Mouse (Mus musculus) MEL (cell line): ENCODE measurements at regions not wholly inside any gene's neighbourhood (a gene's known extent, or its start where the extent isn't known, plus 50 kb on each side); places are given as distances from the start of the nearest gene placed in this dataset.
A peak's percentile ranks its signal among the peaks of the same experiment; 100 is the strongest.

Experiments used
- DNase-seq: peaks from one replicate; pipeline ENCODE4 v3.0.0; 2011; ENCODE audit warnings: low read depth, low spot score
- H3K27ac ChIP-seq: 2 replicates; pipeline ENCODE4 v1.5.1; 2012; ENCODE audit warnings: low read depth, mild to moderate bottlenecking, control low read depth, low read length, moderate library complexity; ENCODE audit not compliant: control insufficient read depth
- H3K27me3 ChIP-seq, 2 experiments: fragments of 150-350 bp in 1 of 2; sonication (generic) in 1 of 2; 2 replicates each; pipeline ENCODE4 v1.6.1; 2012; ENCODE audit warnings: low read length in 2 of 2, mild to moderate bottlenecking in 2 of 2, improper control_type of control experiment in 1 of 2, moderate library complexity in 1 of 2; ENCODE audit not compliant: insufficient read depth in 2 of 2, control insufficient read depth in 1 of 2
- H3K36me3 ChIP-seq, 2 experiments: 2 replicates each; pipeline ENCODE4 v1.6.1; 2012 to 2014; ENCODE audit warnings: low read length in 2 of 2, improper control_type of control experiment in 1 of 2, inconsistent platforms in 1 of 2, mild to moderate bottlenecking in 1 of 2; ENCODE audit not compliant: insufficient read depth in 2 of 2, control insufficient read depth in 1 of 2
- H3K4me1 ChIP-seq, 2 experiments: fragments of 150-350 bp in 1 of 2; sonication (generic) in 1 of 2; 2 replicates each; pipeline ENCODE4 v1.6.1; 2012; ENCODE audit warnings: low read length in 2 of 2, improper control_type of control experiment in 1 of 2, mild to moderate bottlenecking in 1 of 2; ENCODE audit not compliant: insufficient read depth in 2 of 2, control insufficient read depth in 1 of 2
- H3K4me3 ChIP-seq, 2 experiments: fragments of 150-350 bp in 1 of 2; sonication (generic) in 1 of 2; 2 replicates each; pipeline ENCODE4 v1.5.1; 2012; ENCODE audit warnings: low read depth in 2 of 2, low read length in 2 of 2, mild to moderate bottlenecking in 2 of 2, moderate library complexity in 2 of 2, control low read depth in 1 of 2, improper control_type of control experiment in 1 of 2; ENCODE audit not compliant: control insufficient read depth in 1 of 2, insufficient read depth in 1 of 2
- H3K79me2 ChIP-seq: 2 replicates; pipeline ENCODE4 v1.6.1; 2012; ENCODE audit warnings: mild to moderate bottlenecking, low read length, moderate library complexity; ENCODE audit not compliant: control insufficient read depth, poor library complexity, insufficient read depth
- H3K9ac ChIP-seq: 2 replicates; pipeline ENCODE4 v1.6.1; 2012; ENCODE audit warnings: low read depth, mild to moderate bottlenecking, control low read depth, low read length, moderate library complexity; ENCODE audit not compliant: control insufficient read depth, poor library complexity, severe bottlenecking
- H3K9me3 ChIP-seq: fragments of 150-350 bp; sonication (generic); replicated peaks from 2 replicates; pipeline ENCODE4 v1.6.1; 2012; ENCODE audit warnings: mild to moderate bottlenecking, low read length, improper control_type of control experiment, moderate library complexity; ENCODE audit not compliant: insufficient read depth
- CTCF ChIP-seq, 3 experiments: IDR thresholded peaks in 2 of 3; conservative IDR thresholded peaks in 1 of 3; 2 replicates each; pipeline ENCODE4 v1.5.1; 2011 to 2012; ENCODE audit warnings: low read length in 3 of 3, low read depth in 2 of 3, mild to moderate bottlenecking in 2 of 3, improper control_type of control experiment in 1 of 3, inconsistent platforms in 1 of 3, mixed read lengths in 1 of 3, moderate library complexity in 1 of 3; ENCODE audit not compliant: control insufficient read depth in 1 of 3, insufficient read depth in 1 of 3, poor library complexity in 1 of 3, severe bottlenecking in 1 of 3
- E2F4 ChIP-seq: IDR thresholded peaks from 2 replicates; pipeline ENCODE4 v1.6.1; 2011; ENCODE audit warnings: low read depth, low read length, improper control_type of control experiment, borderline replicate concordance
- ELF1 ChIP-seq: IDR thresholded peaks from 2 replicates; pipeline ENCODE4 v1.6.1; 2014; ENCODE audit warnings: low read depth, mild to moderate bottlenecking, inconsistent platforms, low read length, improper control_type of control experiment, moderate library complexity
- GATA1 ChIP-seq: IDR thresholded peaks from 2 replicates; pipeline ENCODE4 v1.6.1; 2011; ENCODE audit warnings: low read depth, low read length, improper control_type of control experiment
- JUND ChIP-seq: IDR thresholded peaks from 2 replicates; pipeline ENCODE4 v1.6.1; 2011; ENCODE audit warnings: low read depth, mild to moderate bottlenecking, improper control_type of control experiment, low read length
- MAZ ChIP-seq: IDR thresholded peaks from 2 replicates; pipeline ENCODE4 v1.6.1; 2012; ENCODE audit warnings: low read depth, mild to moderate bottlenecking, inconsistent platforms, low read length, improper control_type of control experiment
- MEF2A ChIP-seq: IDR thresholded peaks from 2 replicates; pipeline ENCODE4 v1.6.1; 2014; ENCODE audit warnings: low read depth, mild to moderate bottlenecking, inconsistent platforms, low read length, improper control_type of control experiment; ENCODE audit not compliant: poor library complexity, insufficient replicate concordance, severe bottlenecking; ENCODE audit errors: extremely low read depth
- NELFE ChIP-seq: IDR thresholded peaks from 2 replicates; pipeline ENCODE4 v1.6.1; 2011; ENCODE audit warnings: low read depth, low read length, improper control_type of control experiment
- NRF1 ChIP-seq: IDR thresholded peaks from 2 replicates; pipeline ENCODE4 v1.6.1; 2014; ENCODE audit warnings: low read depth, mild to moderate bottlenecking, inconsistent platforms, low read length, improper control_type of control experiment, moderate library complexity; ENCODE audit not compliant: poor library complexity, insufficient read depth, severe bottlenecking
- POLR2AphosphoS5 ChIP-seq: IDR thresholded peaks from 2 replicates; pipeline ENCODE4 v1.6.1; 2012; ENCODE audit warnings: low read depth, borderline replicate concordance, mild to moderate bottlenecking, inconsistent platforms, low read length, moderate library complexity, mixed read lengths
- RCOR1 ChIP-seq: IDR thresholded peaks from 2 replicates; pipeline ENCODE4 v1.6.1; 2012; ENCODE audit warnings: low read depth, mild to moderate bottlenecking, inconsistent platforms, low read length, improper control_type of control experiment
- TAL1 ChIP-seq: IDR thresholded peaks from 2 replicates; pipeline ENCODE4 v1.6.1; 2012; ENCODE audit warnings: mild to moderate bottlenecking, inconsistent platforms, low read length, moderate library complexity, mixed read lengths
- TBP ChIP-seq: IDR thresholded peaks from 2 replicates; pipeline ENCODE4 v1.8.0; 2011; ENCODE audit warnings: low read depth, low read length, improper control_type of control experiment
- TCF12 ChIP-seq: IDR thresholded peaks from 2 replicates; pipeline ENCODE4 v1.6.1; 2014; ENCODE audit warnings: low read depth, mild to moderate bottlenecking, inconsistent platforms, low read length, improper control_type of control experiment, moderate library complexity
- UBTF ChIP-seq: IDR thresholded peaks from 2 replicates; pipeline ENCODE4 v1.6.1; 2012; ENCODE audit warnings: low read depth, mild to moderate bottlenecking, inconsistent platforms, low read length, improper control_type of control experiment, moderate library complexity, borderline replicate concordance; ENCODE audit not compliant: insufficient read depth
- ZC3H11A ChIP-seq: IDR thresholded peaks from 2 replicates; pipeline ENCODE4 v1.6.1; 2012; ENCODE audit warnings: low read depth, mild to moderate bottlenecking, inconsistent platforms, low read length, improper control_type of control experiment
- ZKSCAN1 ChIP-seq: IDR thresholded peaks from 2 replicates; pipeline ENCODE4 v1.6.1; 2012; ENCODE audit warnings: low read depth, mild to moderate bottlenecking, inconsistent platforms, low read length, improper control_type of control experiment, moderate library complexity
- ZMIZ1 ChIP-seq: IDR thresholded peaks from 2 replicates; pipeline ENCODE4 v1.6.1; 2012; ENCODE audit warnings: low read depth, mild to moderate bottlenecking, inconsistent platforms, low read length, improper control_type of control experiment, moderate library complexity
- ZNF384 ChIP-seq: IDR thresholded peaks from 2 replicates; pipeline ENCODE4 v1.6.1; 2012; ENCODE audit warnings: low read depth, mild to moderate bottlenecking, inconsistent platforms, low read length, improper control_type of control experiment

DNA sequence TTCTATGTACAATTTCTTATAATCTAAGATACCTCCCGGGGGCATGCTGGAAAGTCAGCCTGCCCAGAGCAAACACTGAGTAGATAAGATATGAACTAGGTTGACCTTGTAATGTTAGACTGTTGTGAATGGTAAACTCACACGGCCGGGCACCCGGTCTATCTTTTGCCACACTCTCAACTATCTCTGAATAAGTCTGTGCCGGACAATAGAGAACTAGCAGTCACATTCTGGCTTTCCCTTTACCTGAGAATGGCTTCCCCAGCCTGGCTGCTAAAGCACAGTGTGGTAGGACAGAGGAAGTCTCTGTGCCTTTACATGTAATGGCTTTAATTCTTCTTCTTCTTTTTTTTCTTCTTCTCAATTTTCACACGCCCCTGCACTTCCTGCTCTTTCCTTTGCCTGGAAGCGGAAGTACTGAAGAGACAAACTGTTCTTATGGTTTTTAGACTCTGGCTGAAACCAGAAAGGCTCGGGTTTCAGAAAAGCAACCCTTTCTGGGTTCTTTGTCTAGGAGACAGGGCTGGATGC lies 148.7 kb downstream of the Pten start (continued):
- TF ChIP-seq CTCF (IDR thresholded peaks at IDR 0.05 in 2 of 3, conservative IDR thresholded peaks at IDR 0.05 in 1 of 3; ENCODE audit: control insufficient read depth in 1 of 3, insufficient read depth in 1 of 3, low read depth in 2 of 3, low read length in 3 of 3, poor library complexity in 1 of 3, severe bottlenecking in 1 of 3) (no peak), NELFE (peak; percentile 54; the same call in 1 of the 2 replicates), RCOR1 (no peak; the same call in 1 of the 2 replicates), MAZ (no peak), UBTF (no peak), MEF2A (no peak), NRF1 (no peak), ELF1 (peak; percentile 87)

DNA sequence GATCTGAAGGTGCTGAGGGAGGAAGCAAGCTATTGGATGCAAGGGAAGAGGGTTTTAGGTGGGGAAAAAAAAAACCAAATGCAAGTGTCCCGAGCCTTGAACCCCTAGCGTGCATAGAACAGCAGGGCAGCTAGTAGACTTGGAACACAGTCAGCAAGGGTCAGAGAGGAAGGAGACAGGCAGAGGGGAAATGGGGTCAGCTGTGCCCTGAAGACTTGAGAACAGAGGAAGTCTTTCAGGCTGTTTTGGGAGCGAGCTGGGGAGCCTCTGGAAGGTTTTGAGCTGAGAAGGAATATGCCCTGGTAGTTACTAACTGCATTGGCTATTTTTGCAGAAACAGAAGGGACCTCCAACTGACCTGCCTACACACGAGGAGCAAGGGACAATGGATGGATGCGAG lies 149.5 kb downstream of the Pten start:
- peaks cover 0 to 16% of the 10 kb centered on the region in 2 experiments; a peak in 2 of 4 replicates for H3K36me3 ChIP-seq
- H3K27me3 ChIP-seq, result no peaks in the 10 kb centered on the region
- peak overlapping the region; percentile 89; the same call in 1 of the 2 replicates for H3K27ac ChIP-seq
- DNase-seq, result peak; percentile 27
- no peak overlapping the region; a peak in 1 of 4 replicates for H3K4me3 ChIP-seq
- no peaks in the 10 kb centered on the region for H3K9me3 ChIP-seq
- peak overlapping the region; percentile 59; the same call in 1 of the 2 replicates for H3K9ac ChIP-seq
- no peaks in the 10 kb centered on the region for H3K79me2 ChIP-seq
- H3K4me1 ChIP-seq, result peaks cover 3 to 12% of the 10 kb centered on the region in 2 experiments
- no peak for TF ChIP-seq POLR2AphosphoS5
- no peak for TF ChIP-seq CTCF (IDR thresholded peaks at IDR 0.05 in 2 of 3, conservative IDR thresholded peaks at IDR 0.05 in 1 of 3; ENCODE audit: control insufficient read depth in 1 of 3, insufficient read depth in 1 of 3, low read depth in 2 of 3, low read length in 3 of 3, poor library complexity in 1 of 3, severe bottlenecking in 1 of 3)
- no peak for TF ChIP-seq E2F4
- no peak for TF ChIP-seq NRF1
- TF ChIP-seq ZC3H11A, result no peak
- no peak for TF ChIP-seq TAL1

DNA sequence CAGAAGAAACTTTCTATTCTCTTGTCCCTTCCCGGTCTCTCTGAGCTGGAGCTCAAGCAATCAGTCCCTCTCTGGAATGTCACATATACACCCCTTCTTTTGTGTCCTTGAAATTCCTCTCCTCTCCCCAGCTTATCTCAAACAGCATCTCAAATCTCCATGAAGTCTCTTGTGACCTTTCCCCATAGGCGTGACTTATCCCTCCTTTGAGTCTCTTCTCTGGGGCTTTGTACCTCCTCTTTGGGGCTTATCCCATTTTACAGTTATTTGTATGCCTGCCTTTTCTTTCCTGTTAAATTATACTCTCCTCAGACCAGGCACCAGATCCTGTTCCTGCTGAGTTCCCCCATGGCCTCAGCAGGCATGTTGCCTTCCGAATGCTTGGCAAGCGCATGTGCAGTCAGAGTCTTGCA lies 152.8 kb downstream of the Pten start:
- Histone ChIP-seq H3K9me3 (no peaks in the 10 kb centered on the region), H3K36me3 (peaks cover 0 to 6% of the 10 kb centered on the region in 2 experiments; a peak in 2 of 4 replicates), H3K4me1 (peaks cover 0 to 5% of the 10 kb centered on the region in 2 experiments; a peak in 3 of 4 replicates), H3K27me3 (no peaks in the 10 kb centered on the region), H3K79me2 (no peaks in the 10 kb centered on the region), H3K27ac (no peak overlapping the region), H3K9ac (no peak overlapping the region), H3K4me3 (no peak overlapping the region)
- DNase-seq, result no peak
- TF ChIP-seq MAZ (no peak), ZC3H11A (no peak), MEF2A (no peak), POLR2AphosphoS5 (no peak), ZKSCAN1 (no peak), ZMIZ1 (no peak), UBTF (no peak), JUND (no peak), GATA1 (no peak), TBP (no peak), TCF12 (no peak), ZNF384 (no peak)
